Mouse (Mus musculus) B cell, adult 2 months (primary cell): Measurements from ENCODE around the gene Nucks1.
A peak's percentile ranks its signal among the peaks of the same experiment; 100 is the strongest.

Source experiments
- DNase-seq, 2 experiments: peaks; one replicate each; pipeline ENCODE4 v3.0.0; 2022

Gene Nucks1

GRCm38 (mm10) chr1:131922100-131922499 lies 11.8 kb downstream of the Nucks1 start:
- DNase-seq: no peak

DNA sequence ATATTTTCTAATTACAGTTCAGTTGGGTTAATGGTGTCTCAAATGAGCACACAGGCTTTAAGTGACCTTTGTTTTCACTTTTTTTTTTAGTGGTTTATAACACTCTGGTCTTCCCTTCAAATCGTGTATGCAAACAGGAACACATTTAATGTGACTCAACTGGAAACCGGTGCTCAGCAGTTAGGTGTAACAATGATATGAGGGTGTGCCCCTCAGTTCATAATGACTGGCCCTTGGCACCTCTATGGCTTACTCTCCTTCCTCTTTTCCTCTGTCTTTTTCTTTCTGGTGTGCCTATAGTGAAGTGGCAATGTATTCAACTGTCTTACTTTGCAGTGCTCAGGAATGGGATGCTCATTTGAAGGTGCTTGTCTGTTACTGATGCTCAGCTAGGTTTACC lies 23.1 kb downstream of the Nucks1 start:
- no peak for DNase-seq

GRCm38 (mm10) chr1:131937659-131938305 lies 27.4 kb downstream of the Nucks1 start:
- peak; percentile 50 to 55 for DNase-seq

- DNase-seq: no peak
Measured at GRCm38 (mm10) chr1:131938811-131939210, 28.5 kb downstream of the Nucks1 start.

- DNase-seq: no peak
Measured at GRCm38 (mm10) chr1:131940711-131941244, 30.4 kb downstream of the Nucks1 start.

DNA sequence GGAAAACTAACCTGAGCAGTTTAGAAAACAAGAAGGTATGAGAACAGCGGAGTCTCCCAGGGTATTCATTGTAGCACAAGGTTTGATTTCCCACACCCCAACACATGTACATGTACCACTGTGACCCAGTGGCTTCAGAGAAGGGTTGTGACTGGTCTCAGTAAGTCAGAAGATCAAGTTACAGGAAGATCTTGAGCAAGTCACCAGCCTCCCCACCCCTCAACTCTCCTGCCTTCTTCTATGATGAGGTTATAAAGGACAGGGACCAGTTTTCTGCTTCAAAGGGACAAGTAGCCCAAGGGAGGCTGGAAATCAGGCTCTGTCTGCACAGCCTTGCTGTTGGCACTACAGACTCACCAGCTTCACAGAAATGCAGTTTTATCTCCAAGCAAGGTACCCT lies 31.2 kb downstream of the Nucks1 start:
- DNase-seq: no peak

DNA sequence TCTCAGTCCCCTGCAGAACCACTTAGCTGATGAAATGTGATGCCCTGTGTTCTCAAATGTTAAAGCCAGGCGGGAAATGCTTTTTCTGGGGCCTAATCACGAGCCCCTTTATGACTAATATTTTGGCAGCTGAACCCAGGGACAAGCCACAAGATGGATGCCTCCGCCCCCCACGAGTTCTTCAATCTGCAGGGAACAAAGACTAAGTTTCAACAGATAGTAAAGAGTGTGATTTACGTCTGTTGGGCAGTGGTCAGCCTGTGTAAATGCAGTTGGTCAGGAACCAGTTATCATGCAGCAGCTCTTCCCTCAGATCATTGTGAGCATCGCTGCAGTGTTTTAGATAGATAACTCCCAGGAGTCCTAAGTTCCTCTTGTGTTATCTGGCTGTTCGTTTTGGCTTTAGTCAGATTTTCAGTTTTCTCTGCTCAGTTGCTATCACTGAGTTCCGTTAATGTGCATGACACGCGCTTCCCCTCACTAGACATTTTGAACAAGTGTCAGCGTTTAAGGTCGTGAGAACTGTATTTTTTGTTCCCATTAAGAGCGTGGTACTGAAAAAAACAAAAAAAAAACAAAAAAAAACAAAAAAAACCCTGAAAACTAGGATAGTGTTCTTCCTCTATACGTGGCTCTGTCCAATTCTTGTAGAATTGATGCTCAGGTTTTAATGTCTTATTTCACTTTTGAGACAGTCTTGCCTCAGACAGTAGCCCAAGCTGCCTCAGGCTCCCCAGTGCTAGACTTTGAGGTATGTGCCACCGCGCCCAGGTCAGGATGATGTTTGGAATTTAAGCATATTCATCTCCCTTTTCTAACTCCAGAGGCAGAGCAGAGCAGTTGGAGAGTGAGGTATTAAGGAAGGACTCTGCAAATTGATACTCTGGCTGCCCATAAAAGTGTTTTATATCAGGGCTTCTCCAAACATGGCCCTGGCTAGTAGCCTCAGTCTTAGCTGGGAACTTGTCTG lies 32.6 kb downstream of the Nucks1 start:
- no peak for DNase-seq

DNA sequence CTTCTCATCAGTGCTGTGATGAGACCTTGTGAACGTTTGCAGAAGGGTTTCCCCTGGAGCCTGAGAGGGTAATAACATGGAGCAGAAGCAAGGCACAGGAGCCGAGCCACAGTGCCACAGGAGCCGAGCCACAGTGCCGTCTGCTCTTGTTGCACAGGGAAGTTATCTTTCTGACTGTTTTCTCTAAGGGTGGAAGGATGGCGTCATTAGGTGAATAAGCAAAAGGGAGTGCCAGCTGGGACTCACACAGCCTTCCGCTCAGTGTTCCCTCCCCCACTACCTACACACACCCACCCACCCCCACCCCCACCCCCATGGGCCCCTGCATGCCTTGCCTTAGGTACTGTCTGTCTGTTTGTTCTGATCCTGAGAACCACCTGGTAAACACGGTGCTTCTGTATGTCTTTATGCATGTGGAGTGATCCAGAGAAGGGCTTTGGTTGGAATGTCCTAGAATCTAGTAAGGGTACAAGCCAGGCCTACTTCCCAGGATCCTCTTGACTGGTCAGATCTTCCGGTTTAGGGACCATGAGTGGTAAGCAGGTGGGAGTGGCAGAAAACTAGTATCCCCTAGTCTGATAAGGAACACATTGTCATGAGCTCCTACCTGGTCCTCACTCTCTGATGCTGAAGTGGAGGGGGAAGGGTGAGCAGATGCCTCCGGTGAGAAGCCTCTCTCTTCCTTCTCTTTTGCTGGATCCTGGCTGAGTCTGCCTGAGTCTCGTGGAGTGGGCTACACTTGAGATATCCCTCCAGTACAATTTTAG lies 35.5 kb downstream of the Nucks1 start:
- no peak for DNase-seq

DNA sequence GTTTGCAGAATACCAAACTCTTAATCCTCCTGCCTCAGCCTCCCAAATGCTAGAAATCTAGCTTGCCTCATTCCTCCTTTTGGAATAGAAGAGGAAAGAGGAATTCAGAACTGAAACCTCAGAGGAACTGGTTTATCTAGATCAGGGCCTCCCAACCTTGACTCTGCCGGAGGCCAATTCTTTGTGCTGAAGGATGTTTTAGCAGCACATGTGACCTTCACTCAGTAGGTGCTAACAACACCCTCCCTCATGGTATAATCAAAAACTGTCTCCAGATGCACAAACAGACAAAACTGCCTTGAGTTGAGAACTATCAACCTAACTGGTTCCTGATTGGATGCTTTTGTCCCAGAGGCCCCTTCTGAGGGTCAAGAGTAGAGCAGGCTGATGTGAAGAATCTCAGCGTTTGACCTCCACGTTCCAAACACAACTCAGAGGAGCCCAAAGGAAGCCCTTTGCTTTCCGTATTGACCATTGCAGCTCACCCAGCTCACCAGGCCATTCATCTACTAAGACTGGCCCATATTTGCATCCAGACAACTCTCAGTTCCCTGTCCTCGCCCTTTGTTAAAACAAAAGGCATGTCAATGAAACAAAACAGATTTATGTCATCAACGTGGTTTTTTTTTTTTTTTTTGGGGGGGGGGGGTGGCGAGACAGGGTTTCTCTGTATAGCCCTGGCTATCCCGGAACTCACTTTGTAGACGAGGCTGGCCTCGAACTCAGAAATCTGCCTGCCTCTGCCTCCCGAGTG lies 36.3 kb downstream of the Nucks1 start:
- DNase-seq: no peak

DNA sequence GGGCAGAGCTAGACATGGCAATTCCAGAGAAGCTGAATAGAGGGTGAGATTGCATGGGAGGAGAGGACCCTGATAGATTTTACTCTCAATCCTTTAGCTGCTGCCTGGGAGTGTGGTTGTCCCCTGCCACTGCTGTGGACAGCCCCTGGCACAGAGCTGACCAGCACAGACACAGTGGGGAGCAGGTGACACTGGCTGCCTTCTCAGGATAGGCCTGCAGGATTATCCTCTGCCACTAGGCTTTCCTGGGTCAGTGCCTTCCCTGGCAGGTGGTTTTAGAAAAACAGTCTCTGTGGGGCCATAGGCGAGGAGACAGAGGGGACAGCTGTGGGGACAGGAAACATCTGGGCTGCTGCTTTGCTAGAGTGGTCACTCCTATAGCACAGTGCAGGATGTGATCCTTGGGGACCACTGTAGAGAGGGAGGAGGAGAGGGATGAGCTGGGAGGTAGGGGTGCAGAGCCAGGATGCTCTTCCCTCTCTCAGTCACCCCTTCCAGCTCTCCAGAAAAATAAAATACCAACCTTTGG lies 37.7 kb downstream of the Nucks1 start:
- DNase-seq: no peak

- DNase-seq: no peak
Measured at GRCm38 (mm10) chr1:131954242-131954865, 44.0 kb downstream of the Nucks1 start.

DNA sequence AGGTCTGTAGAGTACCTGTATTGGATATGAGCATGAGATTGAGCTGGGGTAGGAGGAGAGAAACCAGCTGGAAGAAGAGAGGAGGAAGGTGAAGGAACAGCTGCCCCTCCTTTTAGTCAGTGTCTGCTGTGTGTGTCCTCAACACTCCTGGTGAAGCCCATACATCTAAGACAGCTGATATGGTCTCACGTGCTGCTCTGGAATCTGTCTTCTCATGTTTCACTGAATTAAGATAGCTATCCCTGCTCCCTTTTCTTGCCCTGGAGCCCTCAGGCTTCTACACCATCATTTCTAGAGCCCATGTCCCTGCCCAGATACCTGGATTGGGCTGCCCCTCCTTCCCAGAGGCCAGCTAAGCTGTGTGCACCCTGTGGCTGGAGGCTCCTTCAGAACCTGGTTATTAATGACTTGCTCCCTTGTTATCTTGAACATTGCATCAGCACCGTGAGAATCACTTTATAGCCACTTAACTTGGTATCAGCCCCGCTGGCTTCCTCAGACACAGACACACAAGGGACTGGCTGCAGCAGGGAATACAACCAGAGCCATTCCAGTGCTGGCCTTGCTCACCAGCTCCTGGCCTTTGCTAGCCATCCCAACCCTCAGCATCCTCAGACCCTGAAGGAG lies 44.9 kb downstream of the Nucks1 start:
- DNase-seq: no peak

DNA sequence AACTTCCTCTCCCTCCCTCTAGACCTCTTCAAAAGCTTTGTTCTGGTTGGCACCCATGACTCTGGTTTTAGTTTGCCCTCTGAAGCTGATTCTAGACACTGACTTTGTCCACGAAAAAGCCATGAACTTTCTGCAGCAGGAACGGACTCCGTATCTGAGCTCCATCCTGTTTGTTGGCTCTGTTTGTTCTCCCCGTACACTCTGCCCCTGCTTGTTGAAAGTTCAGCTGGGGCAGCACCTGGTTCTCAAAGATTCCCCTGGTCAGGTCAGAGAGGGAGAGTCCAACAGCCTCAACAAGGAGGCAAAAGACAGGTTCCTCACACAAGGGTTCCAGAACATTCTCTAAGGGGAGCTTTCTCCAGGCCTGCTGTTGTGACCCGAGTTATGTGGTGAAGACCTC lies 47.1 kb downstream of the Nucks1 start:
- no peak for DNase-seq

DNA sequence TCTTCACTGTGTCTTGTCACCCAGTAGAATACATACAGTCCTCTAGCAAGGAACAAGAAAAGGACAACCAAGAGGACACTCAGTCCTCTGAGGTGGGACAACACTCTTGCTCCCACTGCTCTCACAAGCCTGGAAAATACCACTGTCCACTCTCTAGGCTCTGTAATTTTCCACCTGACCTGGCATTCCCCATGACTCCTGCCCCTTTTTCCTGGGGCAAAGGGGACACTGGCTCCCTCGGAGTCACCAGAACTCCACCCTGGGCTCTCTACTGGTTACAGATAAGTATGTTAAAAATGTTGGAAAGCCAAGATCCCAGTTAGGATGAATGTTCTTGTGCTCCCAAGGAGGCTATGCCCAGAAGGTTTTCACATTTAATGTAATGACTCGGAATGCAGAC lies 50.7 kb downstream of the Nucks1 start:
- no peak for DNase-seq

- DNase-seq: no peak
Measured at GRCm38 (mm10) chr1:131962606-131963084, 52.3 kb downstream of the Nucks1 start, which contains the start of gene Slc45a3. Gene Slc45a3 (plus strand): TSS chr1:131962967.

DNA sequence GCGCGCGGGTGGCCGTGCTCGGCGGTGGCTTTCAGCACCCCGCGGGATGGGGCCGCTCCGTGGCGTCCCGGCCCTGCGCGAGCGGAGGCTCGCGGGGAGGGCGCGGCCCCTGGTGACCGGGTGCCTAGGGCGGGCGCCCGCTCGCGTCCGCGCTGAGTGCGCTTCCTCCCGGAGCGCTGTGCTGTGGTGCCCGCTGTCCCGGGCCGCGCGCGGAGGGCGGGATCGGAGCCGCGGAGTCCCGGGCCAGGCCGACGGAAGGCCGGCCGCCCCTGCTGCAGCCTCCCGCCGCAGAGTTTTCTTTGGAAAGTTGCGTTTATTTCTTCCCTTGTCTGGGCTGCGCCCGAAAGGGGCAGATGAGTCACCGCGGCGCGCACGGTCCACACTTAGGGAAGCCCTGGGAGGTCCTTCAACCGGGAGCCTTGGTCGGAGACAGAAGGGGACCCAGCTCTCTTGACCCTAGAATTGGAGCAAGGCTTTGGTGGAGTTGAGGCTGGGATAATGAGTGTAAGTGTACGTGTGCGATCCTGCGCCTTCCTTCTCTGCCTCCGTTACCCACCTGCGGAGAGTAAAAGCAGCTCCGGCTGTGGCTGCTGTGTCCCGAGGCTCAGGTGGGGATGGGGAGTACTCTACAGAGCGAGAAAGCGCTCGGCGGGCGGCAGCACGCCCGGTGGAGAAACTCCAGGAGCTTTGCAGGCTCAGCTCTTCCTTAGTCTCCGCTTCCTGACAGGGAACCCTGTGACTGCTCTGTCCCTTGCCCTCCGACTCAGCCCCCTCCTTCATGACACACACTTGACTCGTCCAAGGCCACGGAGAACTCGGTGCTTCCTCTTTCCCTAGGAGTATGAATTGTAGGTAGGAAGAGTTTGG lies 53.0 kb downstream of the Nucks1 start:
- peak; percentile 22 to 26 for DNase-seq

GRCm38 (mm10) chr1:131964100-131964499 lies 53.8 kb downstream of the Nucks1 start:
- no peak for DNase-seq

DNA sequence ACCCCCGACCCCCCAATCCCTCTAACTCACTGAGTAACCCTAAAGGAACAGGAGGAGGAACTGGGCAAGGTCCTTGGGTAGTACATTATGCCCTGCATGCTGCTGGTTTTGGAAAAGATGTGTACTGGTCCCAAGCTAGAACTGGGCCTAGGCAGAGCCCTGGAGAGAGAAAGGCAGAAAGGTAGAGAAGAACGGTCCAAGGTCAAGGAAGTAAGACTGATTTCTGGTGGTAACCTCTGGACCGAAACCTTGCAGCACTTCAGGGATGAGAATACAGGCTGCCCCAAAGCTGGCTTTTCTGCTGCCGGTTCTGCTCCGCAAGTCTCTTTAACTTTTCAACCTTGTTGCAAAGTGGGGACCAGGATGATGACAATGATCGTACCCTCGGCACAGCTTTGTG lies 54.2 kb downstream of the Nucks1 start:
- no peak for DNase-seq

DNA sequence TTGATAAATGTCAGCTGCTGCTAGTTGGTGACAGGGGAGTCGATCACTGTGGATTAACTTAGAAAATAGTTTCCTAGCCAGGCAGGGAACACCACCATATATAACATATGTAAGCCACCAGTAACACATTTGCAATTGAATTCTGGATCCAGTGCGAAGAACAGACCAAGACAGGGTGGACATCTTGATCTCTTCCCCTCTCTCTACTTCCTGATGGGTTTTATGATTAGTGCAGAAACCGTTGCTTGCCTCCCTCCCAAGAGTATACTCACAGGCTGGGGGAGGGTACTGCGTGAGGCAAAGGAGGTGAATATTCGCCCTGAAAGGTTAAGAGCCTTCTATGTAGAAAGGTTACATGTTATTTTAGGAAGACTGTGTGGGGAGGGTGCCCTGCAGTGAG lies 55.5 kb downstream of the Nucks1 start:
- no peak for DNase-seq

GRCm38 (mm10) chr1:131967336-131967735 lies 57.0 kb downstream of the Nucks1 start:
- DNase-seq: no peak
